Mouse (Mus musculus) kidney, adult 2 months (tissue): ENCODE results near the gene Ppie.

Experiments used
- CTCF ChIP-seq: fragments of 200-500 bp; conservative IDR thresholded peaks from 2 replicates; pipeline ENCODE4 v1.5.1; 2011; ENCODE audit warnings: low read depth, mild to moderate bottlenecking, control low read depth, low read length, moderate library complexity, mixed read lengths; ENCODE audit not compliant: insufficient read depth, insufficient read length
- POLR2A ChIP-seq: fragments of 200-500 bp; IDR thresholded peaks from one replicate; pipeline ENCODE4 v1.6.1; 2011; ENCODE audit warnings: low read depth, low read length, control low read depth

DNA sequence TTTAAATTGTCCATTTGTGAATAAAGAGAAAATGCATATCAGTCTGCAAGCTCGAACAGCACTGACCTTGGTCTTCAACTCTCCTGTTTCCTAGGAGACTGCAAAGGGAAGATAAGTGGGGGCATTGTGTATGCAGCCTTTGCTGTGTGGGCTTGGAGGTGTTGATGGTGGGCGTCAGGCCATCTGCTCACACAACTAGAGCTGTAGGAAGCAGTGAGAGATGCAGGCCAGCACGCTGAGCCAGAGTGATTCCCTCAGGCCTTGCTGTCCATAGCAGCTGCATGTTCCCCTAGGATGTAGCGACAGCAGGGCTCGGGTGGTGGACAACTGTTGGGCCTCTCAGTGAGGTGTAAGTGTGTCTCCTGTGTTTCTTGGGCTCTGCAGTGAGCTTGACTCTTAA, 13.2 kb upstream of the Ppie start:
- no peak for TF ChIP-seq CTCF
- TF ChIP-seq POLR2A = no peak
